Mouse (Mus musculus) small intestine, adult 2 months (tissue): Measurements from ENCODE around the gene Apof.

ENCODE experiments used
- CTCF ChIP-seq: fragments of 200-500 bp; IDR thresholded peaks from 2 replicates; pipeline ENCODE4 v1.5.1; 2012; ENCODE audit warnings: low read depth, mild to moderate bottlenecking, control low read depth, inconsistent platforms, low read length, moderate library complexity, mixed read lengths; ENCODE audit not compliant: insufficient replicate concordance, insufficient read length; ENCODE audit errors: extremely low read depth
- POLR2A ChIP-seq: fragments of 200-500 bp; IDR thresholded peaks from 2 replicates; pipeline ENCODE4 v1.6.1; 2012; ENCODE audit warnings: low read depth, mild to moderate bottlenecking, control low read depth, inconsistent platforms, low read length, moderate library complexity

DNA sequence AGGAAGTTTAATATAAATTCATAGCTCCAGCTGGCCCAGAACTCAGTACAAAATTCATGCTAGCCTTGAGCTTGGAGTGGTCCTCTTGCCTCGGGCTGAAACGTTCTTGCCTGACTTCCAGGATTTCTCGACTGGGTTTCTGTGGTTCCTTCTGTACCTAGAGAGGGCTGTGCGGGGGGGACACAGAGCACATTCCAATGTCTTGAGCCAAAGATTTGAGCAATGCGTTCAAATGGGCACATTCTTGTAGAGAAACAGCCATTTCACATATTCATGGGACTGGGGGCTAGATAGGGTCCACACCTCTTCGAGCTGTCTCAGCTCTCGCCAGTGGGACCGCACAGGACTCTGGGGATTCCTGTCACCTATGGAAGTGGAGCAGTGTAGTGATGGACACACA, 12.5 kb upstream of the Apof start:
- no peak for TF ChIP-seq CTCF
- TF ChIP-seq POLR2A, result no peak
